Mouse (Mus musculus) lung, postnatal 36 days (tissue): ENCODE results near the gene Scrn2.

Source experiments
- DNase-seq: peaks from one replicate; pipeline ENCODE4 v3.0.0; 2022; ENCODE audit warnings: mixed read lengths

Gene Scrn2

DNA sequence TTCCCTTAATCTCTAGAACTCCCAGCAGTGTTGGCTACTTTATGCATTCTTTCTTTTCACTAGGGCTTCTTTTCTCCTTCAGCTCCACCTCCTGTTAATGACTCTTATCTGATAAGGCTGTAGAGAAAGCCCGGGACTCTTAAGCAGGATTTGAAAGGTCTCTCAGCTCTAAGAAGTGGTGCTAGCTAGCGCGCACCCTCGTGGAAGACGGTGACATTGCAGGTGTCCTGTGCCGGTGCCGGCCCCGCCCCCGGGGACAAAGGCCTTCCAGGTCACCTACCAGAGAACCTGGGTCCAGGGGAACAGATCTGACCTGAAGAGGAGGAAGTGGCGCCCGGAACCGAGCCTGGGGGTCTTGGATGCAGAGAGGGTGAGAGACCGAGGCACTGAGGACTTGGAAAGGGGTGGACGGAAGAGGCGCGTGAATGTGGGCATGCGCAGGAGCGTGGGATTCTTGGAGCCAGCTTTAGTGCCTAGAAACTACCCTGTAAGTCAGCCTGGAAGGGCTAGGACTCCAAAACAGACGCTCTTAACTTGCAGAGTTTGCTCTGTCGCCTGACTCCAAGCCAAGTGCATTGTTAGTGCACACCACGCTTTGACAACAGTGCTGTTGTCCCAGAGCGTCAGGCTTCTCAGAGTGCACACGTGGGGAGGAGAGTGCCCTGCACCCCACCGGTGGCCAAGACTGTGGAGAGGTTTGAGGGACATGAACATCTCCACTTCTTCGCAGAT, at the start of gene Scrn2:
Gene Scrn2 (plus strand): TSS at position 253 of the 732 bp plus-strand sequence.
- DNase-seq: peak; percentile 92

DNA sequence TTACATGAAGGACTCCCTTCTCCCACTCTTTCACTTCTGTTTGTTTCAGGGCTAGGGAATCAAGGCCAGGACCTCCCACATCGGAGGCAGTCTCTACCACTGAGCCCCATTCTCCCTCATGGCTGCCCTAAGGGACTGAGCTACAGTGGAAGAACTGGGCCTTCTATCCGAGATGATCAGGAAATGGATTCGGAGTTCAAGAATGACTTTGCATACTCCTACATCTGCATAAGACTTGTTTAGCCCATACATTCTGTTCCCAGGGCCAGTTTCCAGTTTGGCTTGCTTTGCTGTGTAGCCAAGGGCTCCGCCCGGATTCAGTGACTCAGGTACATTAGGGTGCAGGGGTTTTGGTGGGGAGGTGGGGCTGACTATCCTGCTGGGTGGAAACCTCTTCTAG, 49.7 kb upstream of the Scrn2 start:
- no peak for DNase-seq

DNA sequence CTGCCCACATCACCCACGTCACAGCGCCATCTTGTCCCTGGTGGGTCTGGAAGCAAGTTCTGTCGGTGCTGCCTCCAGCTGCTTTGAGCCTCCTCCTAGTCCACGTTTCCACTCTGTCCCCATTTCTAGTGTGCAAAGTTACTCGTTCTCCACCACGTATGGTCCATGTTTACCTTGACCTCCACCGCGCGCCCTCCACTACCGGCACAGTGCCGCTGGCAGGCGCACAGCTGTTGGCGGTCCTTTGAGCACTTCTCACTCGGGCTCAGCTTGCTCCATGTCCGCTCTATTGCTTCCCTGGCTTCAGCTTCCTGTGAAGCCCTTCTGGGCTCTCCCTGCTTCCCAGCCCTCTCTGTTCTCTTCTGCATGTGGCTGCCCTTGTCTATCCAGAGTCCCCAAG, 48.3 kb upstream of the Scrn2 start:
- DNase-seq: no peak

DNA sequence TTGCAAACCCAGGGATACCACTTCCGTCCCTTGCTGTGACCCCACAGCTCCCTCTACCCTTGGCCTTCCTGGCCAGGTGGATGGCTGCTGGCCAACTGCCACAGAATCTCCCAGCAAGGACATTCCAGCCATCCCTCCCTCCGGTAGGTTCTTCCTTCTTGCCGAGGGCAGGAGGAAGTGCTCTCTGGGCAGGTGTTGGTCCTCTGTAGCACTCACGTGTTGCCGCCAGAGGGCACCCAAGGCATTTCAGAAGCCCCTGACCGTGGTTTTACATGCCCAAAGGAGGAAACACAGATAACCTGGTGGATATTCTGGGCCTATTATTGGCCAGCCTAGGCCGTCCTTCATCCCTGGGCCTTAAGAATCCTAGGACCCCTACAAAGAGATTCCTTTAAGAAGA, 47.4 kb upstream of the Scrn2 start:
- peak; percentile 89 for DNase-seq

DNA sequence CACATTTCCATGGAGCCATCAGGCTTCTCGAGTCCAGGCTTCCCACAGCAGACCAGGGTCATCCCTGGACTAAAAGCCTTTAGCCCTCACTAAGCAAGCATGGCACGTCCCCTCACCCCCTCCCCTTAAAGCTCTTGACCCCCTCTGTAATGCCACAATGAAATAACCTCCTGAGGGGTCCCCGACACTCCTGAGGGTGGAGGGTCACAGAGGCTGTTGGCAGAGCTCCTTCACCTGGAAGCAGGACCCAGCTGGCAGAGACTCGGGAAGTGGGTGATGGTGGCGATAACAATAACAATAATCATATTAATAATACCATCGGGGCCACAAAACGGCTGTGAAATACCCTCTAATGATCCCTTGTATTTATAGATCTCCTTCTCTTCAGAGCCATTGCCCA, 46.9 kb upstream of the Scrn2 start, which contains the start of gene Sp2:
Gene Sp2 (minus strand): TSS at position 101 of the 400 bp plus-strand sequence.
- DNase-seq: no peak

DNA sequence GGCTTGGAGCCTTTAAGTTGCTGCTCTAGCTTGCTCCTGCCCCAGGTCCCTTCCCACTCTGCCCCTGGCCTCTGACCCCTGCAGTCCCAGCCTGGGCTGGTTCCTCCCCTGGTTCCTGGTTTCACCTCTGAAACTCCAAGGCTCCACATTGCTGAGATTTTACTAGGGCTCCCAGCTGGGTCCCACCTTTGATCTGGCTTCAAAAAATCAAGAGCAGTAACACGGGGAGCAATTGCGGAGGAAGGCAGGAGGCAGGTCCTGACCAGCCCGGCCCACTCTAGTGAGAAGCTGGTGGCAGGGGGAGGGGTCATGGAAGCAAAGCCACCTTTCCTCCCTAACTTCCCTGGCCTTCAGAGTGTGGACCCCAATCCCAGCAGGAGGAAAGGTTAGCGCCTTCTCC, 44.8 kb upstream of the Scrn2 start:
- no peak for DNase-seq

DNA sequence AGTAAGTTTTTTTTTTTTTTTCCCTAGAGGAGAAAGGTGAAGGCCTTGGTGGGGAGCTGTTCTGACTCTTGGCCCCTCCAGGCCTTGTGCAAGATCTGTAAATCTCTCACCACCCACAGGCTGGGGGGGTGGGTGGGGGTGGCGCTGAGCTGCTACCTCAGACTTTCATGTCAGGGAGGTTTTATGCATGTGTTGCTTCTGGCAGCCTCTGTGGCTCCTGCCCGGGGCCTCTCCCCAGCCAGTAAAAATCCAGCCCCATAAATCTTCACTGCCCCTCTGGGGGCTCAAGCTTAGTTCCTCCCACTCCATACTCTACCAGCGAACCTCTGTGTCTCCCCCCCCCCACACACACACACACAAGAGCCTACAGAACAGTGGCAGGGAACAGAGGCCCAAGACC, 43.3 kb upstream of the Scrn2 start:
- DNase-seq: no peak

DNA sequence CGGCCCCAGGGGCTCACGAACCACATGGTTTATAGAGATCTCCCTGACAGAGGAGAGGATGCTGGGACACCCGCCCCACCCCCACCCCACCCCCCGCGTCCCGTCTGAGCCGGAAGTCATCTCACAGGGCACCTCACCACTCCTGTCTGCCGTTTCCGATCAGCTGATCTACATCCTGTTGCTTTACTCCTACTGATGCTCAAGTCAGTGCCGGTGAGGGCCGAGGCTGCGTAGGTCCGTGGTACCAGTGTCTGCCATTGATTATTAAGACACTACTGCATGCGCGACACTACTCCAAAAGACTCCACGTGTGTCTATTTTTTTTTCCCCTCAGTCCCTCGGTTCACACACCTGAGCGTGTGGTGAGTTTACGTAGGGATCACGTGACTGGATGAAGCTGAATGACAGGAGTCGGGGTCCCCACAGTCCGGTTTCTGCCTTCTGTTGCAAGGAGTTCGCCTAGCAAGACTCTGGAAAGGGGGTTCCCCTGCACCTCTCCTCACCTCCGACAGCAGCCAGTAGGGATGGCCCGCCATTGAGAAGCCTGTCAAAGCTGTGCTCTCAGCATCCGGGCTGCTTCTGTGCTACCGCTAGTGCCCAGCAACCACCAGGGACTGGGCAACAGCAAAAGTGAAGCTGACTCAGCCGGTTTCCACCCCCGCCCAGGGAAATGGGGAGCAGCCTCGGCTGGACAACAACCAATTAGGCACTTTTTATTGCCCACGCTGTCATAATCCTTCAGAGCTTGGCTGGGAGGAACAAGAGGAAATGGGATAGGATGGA, 41.7 kb upstream of the Scrn2 start:
- DNase-seq: peak; percentile 39

DNA sequence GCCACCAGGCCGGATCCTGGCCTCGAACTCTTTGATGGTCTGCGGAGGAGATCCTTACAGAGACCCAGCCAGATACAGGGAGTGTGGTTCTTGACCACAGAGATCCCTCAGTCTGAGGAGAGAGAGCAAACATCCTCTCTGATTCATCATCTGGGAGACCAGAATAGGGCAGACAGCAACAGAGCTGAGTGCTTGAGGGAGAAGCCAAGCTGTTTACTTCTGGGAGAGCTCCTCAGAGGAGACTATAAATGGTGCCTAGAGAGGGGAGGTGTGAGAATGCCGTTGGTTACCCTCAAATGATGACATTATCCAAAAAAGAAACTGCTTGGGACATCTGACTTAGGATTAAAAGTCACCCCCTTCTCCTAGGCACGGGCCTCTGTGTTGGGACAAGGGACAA, 38.2 kb upstream of the Scrn2 start:
- no peak for DNase-seq

DNA sequence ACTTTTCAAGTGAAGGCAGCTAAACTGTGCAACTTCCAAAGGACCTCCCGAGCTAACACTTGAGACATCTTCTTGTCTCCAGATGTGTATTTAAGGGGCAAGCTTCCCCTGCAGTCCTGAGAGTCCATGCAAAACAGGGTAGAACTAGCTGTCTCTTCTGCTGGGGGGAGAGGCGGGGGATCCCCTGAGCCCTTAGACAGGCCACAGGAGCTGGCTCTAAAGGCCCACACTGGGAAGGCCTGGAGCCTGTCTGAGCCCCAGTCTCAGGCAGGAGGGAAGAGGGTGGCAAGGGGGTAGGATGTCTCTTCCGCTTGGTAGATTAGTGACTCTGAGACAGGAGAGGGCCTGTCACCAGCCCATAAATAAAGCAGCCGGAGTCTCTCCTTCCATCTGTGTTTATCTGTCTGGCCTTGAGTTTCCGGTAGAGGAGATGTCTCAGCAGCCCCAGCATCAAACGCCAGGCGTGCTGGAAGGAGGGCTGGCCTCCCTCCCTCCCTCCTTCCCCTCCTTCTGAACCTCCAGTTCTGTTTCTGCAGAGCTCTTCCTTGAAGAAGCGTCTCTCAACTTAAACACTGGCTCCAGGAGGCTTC, 36.9 kb upstream of the Scrn2 start:
- DNase-seq: peak; percentile 38

DNA sequence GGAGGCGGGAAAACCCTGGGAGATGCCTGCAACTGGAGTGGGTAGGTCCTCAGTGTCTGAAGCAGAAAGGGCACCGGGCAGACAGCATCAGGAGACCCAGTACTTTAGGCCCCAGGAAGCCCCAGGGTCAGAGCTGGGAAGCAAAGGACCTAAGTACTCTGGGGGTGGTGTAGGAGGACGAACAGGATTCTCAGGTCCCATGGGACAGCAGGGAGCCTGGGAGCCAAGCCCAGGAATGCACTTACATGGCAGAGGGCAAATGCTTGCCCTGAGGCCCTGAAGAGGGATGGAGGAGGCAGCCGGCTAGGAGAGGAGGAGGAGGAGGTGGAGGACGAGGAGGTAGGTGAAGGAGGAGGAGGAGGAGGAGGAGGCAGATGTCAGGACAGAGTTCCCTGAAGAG, 34.7 kb upstream of the Scrn2 start:
- no peak for DNase-seq

DNA sequence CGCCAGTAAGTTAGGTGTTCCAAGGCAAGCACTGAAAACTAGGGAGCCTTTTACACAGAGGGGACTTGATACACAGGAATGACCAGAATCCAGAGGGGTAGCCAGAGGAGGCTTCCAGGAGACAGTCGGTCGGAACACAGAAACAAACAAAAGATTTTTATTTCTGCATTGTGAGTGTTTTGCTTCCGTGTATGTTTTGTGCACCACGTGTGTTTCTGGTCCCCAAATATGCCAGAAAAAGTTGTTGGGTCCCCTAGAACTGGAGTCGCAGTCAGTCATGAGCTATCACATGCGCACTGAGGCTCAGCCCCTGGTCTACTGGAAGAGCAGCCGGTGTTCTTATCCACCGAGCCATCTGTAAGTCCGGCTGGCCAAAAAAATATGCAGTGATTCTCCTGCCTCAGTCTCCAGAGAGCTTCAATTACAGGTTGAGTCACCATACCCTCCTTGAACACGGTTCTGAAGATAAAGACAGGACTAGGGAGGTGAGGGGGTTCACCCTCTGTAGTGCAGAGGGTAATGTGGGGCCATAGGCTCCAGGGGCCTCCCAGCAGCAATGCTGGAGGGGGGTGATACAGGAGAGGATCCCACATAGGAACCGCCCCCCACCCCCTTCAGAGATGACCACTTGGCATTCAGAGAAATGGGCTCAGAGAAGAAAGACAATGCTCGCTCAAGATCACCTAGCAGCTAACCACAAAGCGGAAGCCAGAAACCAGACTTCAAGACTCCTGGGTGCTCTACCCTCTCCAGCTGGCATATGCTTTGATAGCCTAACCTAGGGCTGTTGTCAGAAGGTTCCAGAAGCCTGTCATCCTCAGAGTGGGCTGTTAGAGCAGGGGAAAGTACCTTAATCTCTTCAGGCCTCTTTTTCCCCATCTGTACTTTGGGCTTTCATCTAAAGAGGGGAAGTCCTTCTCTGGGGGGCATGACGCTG, 33.6 kb upstream of the Scrn2 start:
- DNase-seq: no peak

DNA sequence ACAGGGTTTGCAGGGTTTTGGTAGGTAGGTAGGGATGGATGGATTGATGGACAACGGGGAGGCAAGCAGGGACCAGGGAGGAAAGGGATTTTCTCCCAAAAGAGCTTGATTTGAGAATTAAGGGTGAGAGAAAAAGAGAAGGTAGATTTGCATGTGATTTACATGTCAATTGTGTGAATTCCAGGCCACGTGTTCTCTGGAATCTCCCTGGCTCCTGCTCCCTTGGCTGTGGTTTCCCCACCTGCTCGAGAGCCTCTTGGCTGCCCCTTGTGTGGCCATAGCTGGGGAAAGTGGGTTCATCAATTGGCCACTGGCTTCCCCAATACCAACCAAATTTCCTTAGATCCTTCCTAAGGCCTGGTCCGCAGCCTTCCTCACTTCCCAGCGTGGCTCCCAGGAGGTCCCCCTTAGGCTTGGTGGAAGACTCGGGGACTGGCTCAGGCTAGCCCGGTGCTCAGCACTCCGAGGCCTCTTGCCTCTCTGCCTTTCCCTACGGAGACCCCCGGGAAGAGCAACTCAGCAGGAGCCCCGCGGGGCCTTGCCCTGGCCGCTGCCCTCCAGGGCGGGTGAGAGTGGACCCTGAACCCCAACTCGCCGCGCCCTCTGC, 32.9 kb upstream of the Scrn2 start:
- DNase-seq: no peak

DNA sequence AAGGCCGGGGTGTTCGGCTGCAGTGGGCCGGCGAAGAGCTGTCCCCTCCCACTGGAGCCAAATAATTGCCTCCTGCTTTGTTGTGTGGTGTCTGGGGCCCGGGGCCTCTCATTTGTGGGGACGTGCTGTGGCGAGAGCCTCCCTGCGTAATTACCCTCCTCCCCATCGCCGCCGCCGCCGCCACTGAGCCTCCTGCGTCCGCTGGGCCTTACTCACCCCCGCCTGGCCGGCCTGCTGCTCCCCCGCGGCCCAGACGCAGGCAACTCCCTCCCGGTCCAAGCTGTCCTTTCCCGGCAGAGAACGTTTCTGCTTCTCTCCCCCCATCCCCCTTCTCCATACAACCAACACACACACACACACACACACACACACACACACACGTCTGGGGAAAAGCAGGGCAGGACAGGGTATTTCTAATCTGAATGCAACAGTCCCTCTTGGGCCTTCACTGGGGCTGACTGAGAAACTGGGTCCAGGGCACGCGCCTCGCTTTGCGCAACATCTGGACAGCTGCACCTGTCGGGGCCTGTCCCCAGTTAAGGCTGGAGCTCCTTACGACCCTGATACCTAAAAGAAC, 32.3 kb upstream of the Scrn2 start:
- DNase-seq: no peak

DNA sequence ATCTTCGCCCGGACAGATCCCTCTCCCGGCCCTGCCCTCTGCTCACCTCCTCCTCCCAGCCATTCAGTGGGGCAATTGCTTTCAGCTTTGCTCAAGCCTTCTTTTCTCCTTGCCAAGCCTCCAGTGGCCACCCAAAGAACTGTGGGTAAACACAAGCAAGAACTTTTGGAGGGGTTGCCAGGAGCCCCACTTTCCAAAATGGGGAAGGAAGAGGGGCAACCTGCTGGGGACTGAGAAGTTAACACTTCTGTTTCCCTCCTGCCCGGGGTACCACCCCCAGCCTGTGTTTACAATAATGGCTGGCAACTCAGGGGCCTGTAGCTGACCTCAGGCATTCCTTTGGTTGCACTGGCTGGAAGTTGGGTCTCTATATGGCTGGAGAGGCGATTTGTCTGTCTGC, 26.6 kb upstream of the Scrn2 start:
- no peak for DNase-seq

DNA sequence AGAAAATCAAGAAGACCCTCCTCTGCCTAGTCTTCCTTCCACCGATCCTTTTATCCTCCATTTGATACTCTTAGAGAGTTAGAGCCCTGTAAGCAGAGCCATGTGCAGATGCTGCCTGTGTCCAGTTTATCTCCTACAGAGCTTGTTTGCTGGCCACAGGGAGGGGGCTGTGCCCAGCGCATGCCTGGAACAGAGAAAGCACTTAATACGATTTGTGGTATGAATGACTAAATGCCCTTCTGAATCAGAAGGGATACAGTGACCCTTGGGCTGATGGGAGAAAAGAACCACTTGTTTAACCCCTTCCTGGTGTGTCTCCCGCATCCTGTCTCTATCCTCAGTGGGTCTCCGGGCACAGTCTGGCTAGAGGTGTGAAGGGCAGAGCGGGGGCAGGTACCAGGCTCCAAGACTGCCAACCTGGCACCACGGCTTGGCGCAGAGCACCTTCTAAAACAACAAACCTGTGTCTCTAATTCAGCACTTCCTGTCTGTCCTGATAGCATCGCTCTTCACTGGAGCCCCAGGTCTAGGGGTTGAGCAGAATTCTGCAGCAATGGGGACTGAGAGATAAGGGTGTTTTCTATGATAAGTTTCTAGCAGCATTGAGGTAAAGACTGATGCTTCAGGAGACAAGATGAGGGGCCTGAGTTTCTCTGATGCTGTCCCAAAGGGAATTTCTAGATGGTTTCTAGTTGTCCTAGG, 22.5 kb upstream of the Scrn2 start:
- no peak for DNase-seq

DNA sequence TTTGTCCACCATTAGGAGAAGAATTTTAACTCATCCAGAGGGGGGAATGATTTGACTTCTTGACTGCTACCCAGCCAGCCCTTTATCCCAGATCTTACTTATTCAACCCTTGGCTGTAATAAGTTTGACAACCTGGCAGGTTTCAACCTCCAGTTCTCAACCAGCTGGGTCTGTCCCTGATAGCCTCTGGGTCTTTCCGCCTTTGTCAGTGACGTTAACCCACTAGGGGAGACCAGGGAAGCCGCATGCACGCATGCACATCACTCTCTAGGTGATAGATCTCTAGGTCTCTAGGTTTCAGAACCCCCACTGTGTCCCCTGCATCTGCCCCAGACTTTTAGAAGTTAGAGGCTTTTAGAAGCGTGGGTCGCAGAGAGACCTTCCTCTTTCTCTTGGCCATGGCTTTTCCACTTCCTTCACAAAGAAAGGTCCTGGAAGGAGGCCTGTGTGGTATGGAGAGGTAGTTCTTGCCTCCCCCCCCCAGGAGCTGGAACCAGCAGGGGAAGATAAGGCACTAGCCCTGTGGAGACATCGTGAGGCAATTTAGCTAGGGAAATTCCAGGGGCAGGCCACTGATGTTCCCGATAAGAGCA, 20.4 kb upstream of the Scrn2 start:
- no peak for DNase-seq

DNA sequence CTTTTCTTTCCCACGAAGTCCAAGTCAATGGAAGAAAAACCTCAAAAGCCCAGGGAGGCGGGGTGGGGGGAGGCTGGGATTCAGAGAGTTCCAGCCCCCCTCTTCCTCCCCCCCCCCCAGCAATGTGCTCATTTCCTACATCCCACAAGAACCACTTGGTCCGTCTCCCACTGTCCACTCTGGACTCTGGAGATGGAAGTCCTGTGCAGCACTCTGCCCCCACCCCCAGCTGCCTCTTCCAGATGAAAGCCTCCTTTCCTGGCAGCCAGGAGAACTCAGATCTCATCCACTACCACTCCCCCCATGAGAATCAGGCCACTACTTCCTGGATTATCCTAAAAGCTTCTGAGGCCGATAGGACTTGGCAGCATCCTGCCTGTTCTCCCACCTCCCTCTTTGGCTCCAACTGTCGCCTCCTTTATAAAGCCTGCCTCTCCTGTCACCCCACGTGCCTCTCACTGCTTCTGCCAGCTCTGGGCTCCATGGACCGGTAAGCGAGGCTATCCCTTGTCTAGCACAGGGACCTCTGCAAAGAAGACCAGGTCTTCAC, 16.5 kb upstream of the Scrn2 start, which contains the start of gene Sp6:
Gene Sp6 (plus strand): TSS at position 274 of the 550 bp plus-strand sequence.
- peak; percentile 36 for DNase-seq

DNA sequence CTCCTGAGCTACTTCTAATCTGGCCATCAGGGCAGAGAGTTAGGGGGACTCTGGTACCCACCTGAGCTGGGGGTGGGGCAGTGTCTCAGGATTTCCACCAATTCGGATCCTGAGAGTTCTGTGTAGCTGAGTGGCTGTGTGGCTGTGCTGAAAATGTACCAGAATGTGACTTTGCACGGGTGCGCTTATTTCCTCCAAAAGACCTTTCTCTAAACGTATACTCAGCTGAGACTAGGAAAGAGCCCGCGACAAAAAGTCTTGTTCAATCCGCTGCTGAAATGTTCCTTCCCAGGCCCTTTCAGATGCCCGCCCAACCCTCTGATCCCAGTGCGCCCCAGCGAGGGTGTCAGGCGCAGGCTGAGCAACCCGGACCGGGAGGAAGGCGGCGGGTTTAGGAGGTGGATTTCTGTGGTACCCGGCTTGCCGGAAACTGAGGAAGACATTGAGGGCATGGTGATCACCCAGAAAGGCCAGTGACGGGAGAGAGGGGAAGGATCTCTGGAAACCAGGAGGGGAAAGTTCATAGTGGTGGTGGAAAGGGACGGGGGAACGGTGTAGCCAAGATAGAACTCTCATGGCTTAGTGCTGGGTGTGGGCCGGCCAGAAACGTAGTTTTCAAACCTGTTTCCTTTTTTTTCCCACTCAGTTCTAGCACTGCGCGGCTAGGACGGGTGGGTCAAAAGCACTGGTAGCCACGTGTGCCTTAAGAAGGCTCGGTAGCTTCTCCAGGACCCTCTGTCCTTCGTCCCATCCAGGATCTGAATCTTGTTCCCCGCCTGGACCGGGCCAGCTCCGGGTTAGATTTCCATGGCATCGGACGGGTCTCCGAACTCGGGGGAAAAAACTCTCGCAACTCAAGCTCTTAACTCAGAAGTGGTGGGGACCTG, 11.8 kb upstream of the Scrn2 start:
- DNase-seq: no peak
